Mouse (Mus musculus) cerebellum, adult 8-10 months (tissue): ENCODE results near the gene Xkr8.

Experiments used
- DNase-seq: peaks from one replicate; pipeline ENCODE4 v3.0.0; 2022

The Xkr8 gene

DNA sequence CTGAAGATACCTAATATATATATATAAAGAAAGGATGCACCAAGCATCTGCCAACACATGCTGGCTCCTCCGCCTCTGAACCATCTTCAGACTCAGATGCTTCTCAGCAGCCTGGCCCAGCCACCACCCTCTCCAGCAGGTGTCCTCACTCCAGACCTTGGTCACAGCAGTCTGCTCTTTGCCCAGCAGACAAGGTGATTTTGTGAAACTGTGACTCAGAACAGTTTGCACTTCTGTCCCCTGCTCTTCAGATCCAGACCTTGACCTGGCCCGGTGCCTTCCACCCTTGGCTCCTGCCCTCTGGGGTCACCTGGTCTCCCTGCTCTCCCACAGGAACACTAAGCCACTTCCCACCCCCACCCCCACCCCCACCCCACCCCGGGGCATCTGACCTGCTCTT lies 3.5 kb upstream of the Xkr8 start:
- DNase-seq: no peak

DNA sequence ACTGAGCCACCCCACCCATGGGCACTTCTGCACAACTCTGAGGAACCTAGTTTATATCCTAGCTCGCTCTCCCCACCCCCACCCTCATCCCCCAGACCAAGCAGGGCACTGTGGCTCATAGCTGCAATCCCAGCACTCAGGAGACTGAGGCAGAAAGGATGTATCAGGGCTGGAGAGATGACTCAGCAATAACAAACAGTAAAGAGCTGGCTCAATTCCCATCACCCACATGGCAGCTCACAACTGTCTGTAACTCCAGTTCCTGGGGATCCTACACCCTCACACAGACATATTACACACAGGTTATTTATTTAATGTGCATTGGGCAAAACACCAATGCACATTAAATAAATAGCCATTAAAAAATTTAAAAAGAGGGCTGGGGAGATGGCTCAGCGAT lies 3.0 kb upstream of the Xkr8 start:
- DNase-seq: no peak

DNA sequence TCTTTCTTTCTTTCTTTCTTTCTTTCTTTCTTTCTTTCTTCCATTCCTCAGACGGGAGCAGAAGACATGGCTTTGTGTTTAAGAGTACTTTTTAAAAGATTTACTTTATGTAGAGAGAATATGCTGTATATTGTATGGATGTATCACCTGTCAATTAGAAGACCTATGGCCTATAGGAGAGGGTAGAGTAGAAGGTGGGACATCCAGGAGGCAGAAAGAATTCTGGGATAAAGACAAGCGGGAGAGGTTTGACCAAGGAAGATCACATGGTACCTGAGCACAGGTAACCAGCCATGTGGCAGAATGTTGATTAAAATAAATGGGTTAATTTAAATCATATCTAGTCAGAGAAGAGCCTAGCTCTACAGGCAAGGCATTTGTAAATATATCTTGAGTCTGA lies 2.4 kb upstream of the Xkr8 start:
- DNase-seq: no peak

- no peak for DNase-seq
Observed at GRCm38 (mm10) chr4:132733071-132733770, 875 bp upstream of the Xkr8 start.

DNA sequence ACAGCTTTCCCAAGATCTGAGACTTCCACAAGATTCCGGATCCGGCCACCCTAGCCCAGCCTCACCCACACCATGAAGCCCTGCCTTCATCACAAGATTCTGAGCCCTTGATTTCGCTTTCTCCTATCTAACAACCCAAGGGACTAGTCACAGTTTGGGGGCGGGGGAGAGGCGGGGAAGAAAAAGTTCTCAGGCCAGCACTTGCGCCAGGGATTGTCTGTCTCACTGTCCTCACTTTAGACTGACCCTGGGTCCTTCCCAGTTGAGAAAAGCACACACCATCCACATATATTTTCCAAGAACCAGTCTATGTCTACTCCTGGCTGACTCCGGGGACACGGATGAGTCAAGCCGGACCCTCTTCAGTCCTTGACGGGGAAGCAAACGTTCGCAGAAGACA lies 730 bp downstream of the Xkr8 start:
- DNase-seq: no peak

- DNase-seq: no peak
Observed at GRCm38 (mm10) chr4:132728233-132728632, 4.1 kb downstream of the Xkr8 start.

DNA sequence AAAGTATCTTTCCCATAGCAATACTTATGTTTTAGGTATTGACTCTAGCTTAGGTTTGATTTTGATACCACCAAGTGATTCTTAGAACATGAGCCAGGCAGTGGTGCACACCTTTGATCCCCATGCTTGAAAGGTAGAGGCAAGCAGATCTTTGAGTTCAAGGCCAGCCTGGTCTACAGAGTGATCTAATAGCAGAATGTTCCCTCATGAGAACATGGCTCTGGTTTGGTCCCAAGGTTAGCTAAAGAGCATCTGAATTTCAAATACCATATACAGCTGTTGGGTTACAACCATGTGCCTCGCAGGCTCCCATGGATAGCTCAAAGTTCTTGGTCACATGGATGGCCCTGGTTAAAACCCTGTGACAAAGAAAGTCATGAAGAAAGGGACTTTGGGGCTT lies 14.1 kb downstream of the Xkr8 start:
- DNase-seq: no peak

- DNase-seq: no peak
Observed at GRCm38 (mm10) chr4:132713181-132713580, 19.2 kb downstream of the Xkr8 start.

DNA sequence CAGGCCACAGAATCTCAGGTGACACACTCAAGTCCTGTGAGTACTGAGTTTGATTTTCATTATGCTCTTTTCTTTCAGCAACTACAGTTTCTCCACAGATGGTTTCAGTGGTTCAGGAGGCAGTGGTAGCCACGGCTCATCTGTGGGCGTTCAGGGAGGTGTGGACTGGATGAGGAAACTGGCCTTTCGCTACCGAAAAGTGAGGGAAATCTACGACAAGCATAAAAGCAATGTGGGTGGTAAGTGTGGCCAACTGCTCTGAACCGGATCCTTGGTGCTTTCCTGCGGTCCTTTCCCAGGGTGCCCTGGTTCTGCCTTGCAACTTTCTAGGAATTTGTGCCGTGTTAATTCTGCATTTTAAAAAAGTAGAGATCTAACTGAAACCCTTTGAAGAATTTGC lies 25.5 kb downstream of the Xkr8 start:
- DNase-seq: no peak

DNA sequence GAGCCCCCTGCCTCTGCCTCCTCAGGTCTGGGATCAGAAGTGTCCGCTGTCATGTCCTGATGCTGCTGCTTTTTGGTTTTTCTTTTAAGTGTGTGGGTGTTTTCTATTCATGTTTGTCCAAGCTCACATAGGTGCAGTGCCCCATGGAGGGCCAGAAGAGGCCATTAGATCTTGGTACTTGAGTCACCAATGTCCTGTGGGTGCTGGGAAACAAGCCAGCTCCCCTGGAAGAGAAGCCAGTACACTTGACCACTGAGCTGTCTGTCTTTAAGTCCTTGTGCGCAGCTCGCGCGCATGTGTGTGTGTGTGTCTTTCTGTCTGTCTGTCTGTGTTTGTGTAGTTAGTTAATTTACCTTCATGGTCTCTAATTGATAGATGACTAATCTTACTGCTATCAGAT lies 30.3 kb downstream of the Xkr8 start:
- no peak for DNase-seq

GRCm38 (mm10) chr4:132693366-132693765 lies 39.0 kb downstream of the Xkr8 start:
- DNase-seq: no peak

DNA sequence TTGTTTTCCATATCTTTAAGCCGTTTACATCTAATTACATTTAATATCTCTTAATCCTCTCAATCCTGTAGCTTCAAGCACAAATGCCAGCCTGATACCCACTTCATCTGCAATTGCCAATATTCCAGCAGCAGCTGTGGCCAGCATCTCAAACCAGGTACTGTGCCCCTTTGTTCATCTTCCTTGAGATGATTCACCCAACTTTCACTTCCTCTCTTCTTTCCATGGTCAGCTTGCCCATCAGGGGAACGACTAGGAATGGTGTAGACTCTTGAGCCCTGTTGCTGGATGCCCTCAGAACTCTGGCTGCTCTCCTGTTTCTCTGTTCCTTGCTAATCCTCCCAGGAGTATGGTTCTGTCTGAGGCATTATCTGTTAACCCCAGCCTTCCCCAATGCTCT lies 42.7 kb downstream of the Xkr8 start:
- no peak for DNase-seq

DNA sequence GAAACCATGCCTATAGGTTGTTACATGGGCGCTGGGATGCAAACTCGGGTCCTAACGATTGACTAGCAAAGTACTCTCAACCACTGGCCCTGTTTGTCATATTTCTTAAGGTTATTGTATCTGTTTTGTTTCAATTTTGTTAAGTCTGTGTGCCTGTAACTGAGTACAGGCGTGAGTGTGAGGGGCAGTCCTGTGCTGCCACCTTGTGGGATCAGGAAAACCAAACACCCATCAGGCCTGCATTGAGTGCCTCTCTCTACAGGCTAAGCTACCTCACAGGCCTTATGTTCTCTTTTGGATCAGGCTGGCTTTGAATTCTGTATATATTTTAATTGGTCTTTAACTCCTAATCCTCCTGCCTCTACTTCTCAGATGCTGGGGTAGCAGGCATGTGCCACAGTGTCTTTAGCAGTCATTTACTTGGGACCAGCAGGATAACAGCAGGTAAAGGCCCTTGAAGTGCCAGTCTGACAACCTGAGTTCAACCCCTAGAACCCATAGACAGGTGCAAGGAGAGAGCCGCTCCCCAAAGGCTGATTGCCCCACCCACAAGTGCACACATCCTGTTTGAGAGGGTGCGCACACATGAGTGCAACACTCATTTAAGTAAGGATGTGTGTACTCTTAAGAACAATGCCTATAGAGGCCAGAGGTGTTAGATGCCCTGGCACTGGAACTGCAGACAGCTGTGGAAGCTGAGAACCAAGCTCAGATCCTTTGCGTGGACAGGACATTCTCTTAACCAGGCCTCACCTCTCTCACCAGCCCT lies 55.4 kb downstream of the Xkr8 start:
- DNase-seq: no peak
